Mouse (Mus musculus): ENCODE results near the gene Lig4.

- TF ChIP-seq CTCF (IDR thresholded peaks at IDR 0.05; ENCODE audit: extremely low read depth, insufficient read length, insufficient replicate concordance, low read depth, low read length) (no peak), POLR2A (IDR thresholded peaks at IDR 0.05; ENCODE audit: low read depth, low read length) (no peak)
These were observed 2.7 kb upstream of the Lig4 start for GRCm38 (mm10) chr8:9980188-9980587.
